Mouse (Mus musculus): ENCODE results near the gene Pde7b.

DNA sequence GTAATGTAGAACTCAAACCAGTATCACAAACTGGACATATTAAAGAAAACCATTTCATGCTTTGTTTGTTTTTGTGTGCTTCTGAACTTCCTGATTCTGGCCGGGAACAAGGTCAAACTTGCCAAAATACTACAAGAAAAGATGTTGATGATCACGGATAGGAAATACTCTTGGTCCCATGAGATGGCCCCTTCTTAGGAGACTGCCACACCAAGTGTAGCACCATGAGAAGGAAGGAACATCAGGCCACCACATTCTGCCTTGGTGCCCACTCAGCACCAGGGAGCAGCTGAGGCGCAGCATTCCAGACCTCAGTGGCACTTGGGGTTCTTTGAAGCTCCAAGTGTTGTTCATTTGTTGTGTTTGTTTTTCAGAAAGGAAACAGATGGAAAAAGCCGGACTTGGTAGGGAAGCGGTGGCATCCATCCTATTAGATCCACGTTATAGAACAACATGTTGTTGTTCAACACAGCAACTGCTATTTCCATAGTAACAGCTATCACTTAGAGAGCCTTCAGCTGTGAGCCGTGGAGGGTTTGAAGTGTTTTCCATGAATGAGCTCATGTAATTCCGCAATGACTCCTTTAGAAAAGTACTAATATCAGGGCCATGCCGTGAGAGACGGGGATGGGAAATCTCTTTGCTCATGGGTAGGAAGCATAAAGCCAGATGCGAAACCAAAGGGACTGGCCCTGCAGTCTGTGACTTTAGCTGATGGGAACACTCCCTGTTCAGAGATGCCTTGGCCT lies 232.5 kb downstream of the Pde7b start:
- TF ChIP-seq CTCF (IDR thresholded peaks at IDR 0.05; ENCODE audit: borderline replicate concordance, extremely low read depth, insufficient read depth, insufficient read length), result no peak
- no peak for TF ChIP-seq POLR2A (IDR thresholded peaks at IDR 0.05; ENCODE audit: borderline replicate concordance, extremely low read depth, insufficient read depth, insufficient read length, poor library complexity, severe bottlenecking)

All from brain, embryonic 14.5 days (tissue).